Mouse (Mus musculus) embryonic facial prominence, embryonic 11.5 days (tissue): ENCODE data around the gene Spin1. TPM values are rescaled to one million over a fixed set of nuclear protein-coding genes. Genes with fewer than 3 reads are reported as not detected.
"Not testable (repeated sequence)": the region's sequence is repeated elsewhere in the genome, so short reads cannot be mapped to it uniquely, and the experiment has no call there.

Experiments used
- ATAC-seq: fragments of 200-750 bp; cut with Nextera tagmentation; replicated peaks from 2 replicates; pipeline ENCODE4 v1.8.0; 2017; ENCODE audit warnings: low read depth; ENCODE audit not compliant: insufficient number of reproducible peaks, low FRiP score, low TSS enrichment
- DNase-seq: peaks from one replicate; pipeline ENCODE4 v3.0.0-alpha.2; 2015; ENCODE audit warnings: low spot score
- H3K27ac ChIP-seq: fragments of 300-500 bp; sonication (generic); replicated peaks from 2 replicates; pipeline ENCODE4 v1.5.1; 2014; ENCODE audit warnings: mild to moderate bottlenecking, low read depth, low read length, control low read depth
- H3K27me3 ChIP-seq: fragments of 300-500 bp; sonication (generic); 2 replicates; pipeline ENCODE4 v1.6.1; 2014; ENCODE audit warnings: mild to moderate bottlenecking, low read length, moderate library complexity, mixed read lengths; ENCODE audit not compliant: control insufficient read depth, insufficient read depth
- H3K36me3 ChIP-seq: fragments of 300-500 bp; sonication (generic); replicated peaks from 2 replicates; pipeline ENCODE4 v1.6.1; 2014; ENCODE audit warnings: low read depth, mild to moderate bottlenecking, low read length, moderate library complexity, mixed read lengths; ENCODE audit not compliant: control insufficient read depth, insufficient read depth
- H3K4me1 ChIP-seq: fragments of 300-500 bp; sonication (generic); 2 replicates; pipeline ENCODE4 v1.6.1; 2014; ENCODE audit warnings: low read length, mixed read lengths; ENCODE audit not compliant: control insufficient read depth, insufficient read depth
- H3K4me2 ChIP-seq: fragments of 300-500 bp; sonication (generic); 2 replicates; pipeline ENCODE4 v1.6.1; 2014; ENCODE audit warnings: low read depth, mild to moderate bottlenecking, control low read depth, low read length, moderate library complexity
- H3K4me3 ChIP-seq: fragments of 300-500 bp; sonication (generic); 2 replicates; pipeline ENCODE4 v1.5.1; 2014; ENCODE audit warnings: low read depth, low read length, control low read depth
- H3K9ac ChIP-seq: fragments of 300-500 bp; sonication (generic); replicated peaks from 2 replicates; pipeline ENCODE4 v1.6.1; 2014; ENCODE audit warnings: mild to moderate bottlenecking, control low read depth, low read length
- H3K9me3 ChIP-seq: fragments of 300-500 bp; sonication (generic); replicated peaks from 2 replicates; pipeline ENCODE4 v1.6.1; 2016; ENCODE audit warnings: mild to moderate bottlenecking, low read length, inconsistent platforms, mixed read lengths; ENCODE audit not compliant: control insufficient read depth
- WGBS: fragments of 180-500 bp; shearing (Covaris S2); extraction: QIAGEN DNeasy Blood & Tissue Kit; methylation state at CpG from one replicate; pipeline ENCODE4 v1.1.7; 2014; 5-methylcytosine and 5-hydroxymethylcytosine counted together
- polyA plus RNA-seq: library from polyadenylated mRNA; unstranded; fragments of >200 nt; fragmentation: Nextera tagmentation; extraction: Ambion mirVana; gene quantifications from 2 replicates; pipeline ENCODE4 v1.2.1, GENCODE M21; 2014

Gene Spin1
- polyA plus RNA-seq, 1 experiment from 2014 or later: 149 TPM

GRCm38 (mm10) chr13:51072917-51073843 lies 27.5 kb upstream of the Spin1 start:
- no peaks in the 10 kb centered on the region for H3K4me1 ChIP-seq
- no peak overlapping the region for H3K4me3 ChIP-seq
- no peaks in the 10 kb centered on the region for H3K9me3 ChIP-seq
- 87% methylated on average over 16 of the region's 16 CpGs for WGBS
- ATAC-seq: no peak
- no peaks in the 10 kb centered on the region for H3K36me3 ChIP-seq
- no peak for DNase-seq
- H3K9ac ChIP-seq: no peak overlapping the region
- H3K27ac ChIP-seq: no peak overlapping the region
- H3K4me2 ChIP-seq: no peak overlapping the region
- no peaks in the 10 kb centered on the region for H3K27me3 ChIP-seq

- Histone ChIP-seq H3K4me1 (no peaks in the 10 kb centered on the region), H3K9me3 (no peaks in the 10 kb centered on the region), H3K4me2 (no peak overlapping the region), H3K36me3 (no peaks in the 10 kb centered on the region), H3K9ac (no peak overlapping the region), H3K27ac (no peak overlapping the region), H3K4me3 (no peak overlapping the region), H3K27me3 (no peaks in the 10 kb centered on the region)
- ATAC-seq (no peak), DNase-seq (no peak)
- WGBS: 78% methylated on average over 6 of the region's 6 CpGs
Measured at GRCm38 (mm10) chr13:51074081-51074680, 26.5 kb upstream of the Spin1 start.

- DNase-seq, H3K4me1 ChIP-seq: not testable (repeated sequence)
- 92% methylated on average over 14 of the region's 14 CpGs for WGBS
Measured at GRCm38 (mm10) chr13:51076191-51076590, 24.5 kb upstream of the Spin1 start.

GRCm38 (mm10) chr13:51078586-51078985 lies 22.1 kb upstream of the Spin1 start:
- not testable (repeated sequence) for ATAC-seq
- WGBS: 80% methylated on average over 1 of the region's 1 CpGs

More at GRCm38 (mm10) chr13:51076191-51076590, 24.5 kb upstream of the Spin1 start:
- H3K4me3 ChIP-seq, H3K27ac ChIP-seq, H3K4me2 ChIP-seq, H3K9ac ChIP-seq, H3K27me3 ChIP-seq, ATAC-seq, H3K36me3 ChIP-seq, H3K9me3 ChIP-seq: not testable (repeated sequence)

GRCm38 (mm10) chr13:51080801-51081200 lies 19.9 kb upstream of the Spin1 start:
- Histone ChIP-seq H3K36me3 (no peaks in the 10 kb centered on the region), H3K4me3 (no peak overlapping the region), H3K4me2 (no peak overlapping the region), H3K4me1 (no peaks in the 10 kb centered on the region), H3K9me3 (no peaks in the 10 kb centered on the region), H3K27ac (no peak overlapping the region), H3K9ac (no peak overlapping the region), H3K27me3 (no peaks in the 10 kb centered on the region)
- WGBS: 80% methylated on average over 2 of the region's 2 CpGs
- ATAC-seq: no peak
- no peak for DNase-seq

More at GRCm38 (mm10) chr13:51078586-51078985, 22.1 kb upstream of the Spin1 start:
- not testable (repeated sequence) for DNase-seq, H3K4me3 ChIP-seq, H3K4me1 ChIP-seq, H3K36me3 ChIP-seq, H3K27me3 ChIP-seq, H3K4me2 ChIP-seq, H3K9me3 ChIP-seq, H3K9ac ChIP-seq, H3K27ac ChIP-seq

GRCm38 (mm10) chr13:51084241-51084640 lies 16.4 kb upstream of the Spin1 start:
- DNase-seq (no peak), ATAC-seq (no peak)
- Histone ChIP-seq H3K9me3 (no peaks in the 10 kb centered on the region), H3K4me2 (no peak overlapping the region), H3K36me3 (no peaks in the 10 kb centered on the region), H3K27me3 (no peaks in the 10 kb centered on the region), H3K27ac (no peak overlapping the region), H3K4me3 (no peak overlapping the region), H3K9ac (no peak overlapping the region), H3K4me1 (no peaks in the 10 kb centered on the region)

DNA sequence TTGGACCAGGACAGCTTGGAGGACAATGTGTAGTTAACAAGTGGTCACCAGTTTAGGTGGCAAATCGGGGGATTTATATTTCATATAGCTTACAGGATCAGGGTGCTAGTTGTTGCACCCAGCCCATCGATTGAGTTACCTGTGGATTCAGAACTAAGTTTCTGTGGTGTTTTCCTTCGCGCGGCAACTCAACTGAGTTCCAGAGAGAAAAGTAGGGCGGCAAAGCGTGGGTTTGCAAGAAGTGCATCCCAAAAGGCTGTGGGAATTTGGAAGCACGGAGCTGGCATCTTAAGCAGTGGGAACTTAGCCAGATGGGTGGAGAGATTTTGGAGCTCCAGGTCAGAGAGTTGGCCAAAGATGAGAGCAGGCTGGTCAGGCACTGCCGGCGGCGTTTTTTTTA lies 14.7 kb upstream of the Spin1 start:
- no peaks in the 10 kb centered on the region for H3K9me3 ChIP-seq
- no peak overlapping the region for H3K4me2 ChIP-seq
- H3K4me3 ChIP-seq: no peak overlapping the region
- no peak overlapping the region for H3K27ac ChIP-seq
- no peak overlapping the region for H3K9ac ChIP-seq
- ATAC-seq (no peak), DNase-seq (no peak)
- H3K27me3 ChIP-seq: no peaks in the 10 kb centered on the region
- 93% methylated on average over 11 of the region's 11 CpGs for WGBS
- no peaks in the 10 kb centered on the region for H3K36me3 ChIP-seq
- H3K4me1 ChIP-seq: no peaks in the 10 kb centered on the region

GRCm38 (mm10) chr13:51087253-51087652 lies 13.4 kb upstream of the Spin1 start:
- Histone ChIP-seq H3K27ac (no peak overlapping the region), H3K4me1 (no peaks in the 10 kb centered on the region), H3K27me3 (no peaks in the 10 kb centered on the region), H3K9me3 (no peaks in the 10 kb centered on the region), H3K9ac (no peak overlapping the region), H3K4me3 (no peak overlapping the region), H3K4me2 (no peak overlapping the region), H3K36me3 (no peaks in the 10 kb centered on the region)
- DNase-seq (no peak), ATAC-seq (no peak)
- 84% methylated on average over 4 of the region's 4 CpGs for WGBS
